Mouse (Mus musculus) testis, postnatal 10 days (tissue): ENCODE data around the gene Brsk1.

Source experiments
- DNase-seq: peaks from one replicate; pipeline ENCODE4 v3.0.0; 2021; ENCODE audit warnings: low spot score

Brsk1 gene

DNA sequence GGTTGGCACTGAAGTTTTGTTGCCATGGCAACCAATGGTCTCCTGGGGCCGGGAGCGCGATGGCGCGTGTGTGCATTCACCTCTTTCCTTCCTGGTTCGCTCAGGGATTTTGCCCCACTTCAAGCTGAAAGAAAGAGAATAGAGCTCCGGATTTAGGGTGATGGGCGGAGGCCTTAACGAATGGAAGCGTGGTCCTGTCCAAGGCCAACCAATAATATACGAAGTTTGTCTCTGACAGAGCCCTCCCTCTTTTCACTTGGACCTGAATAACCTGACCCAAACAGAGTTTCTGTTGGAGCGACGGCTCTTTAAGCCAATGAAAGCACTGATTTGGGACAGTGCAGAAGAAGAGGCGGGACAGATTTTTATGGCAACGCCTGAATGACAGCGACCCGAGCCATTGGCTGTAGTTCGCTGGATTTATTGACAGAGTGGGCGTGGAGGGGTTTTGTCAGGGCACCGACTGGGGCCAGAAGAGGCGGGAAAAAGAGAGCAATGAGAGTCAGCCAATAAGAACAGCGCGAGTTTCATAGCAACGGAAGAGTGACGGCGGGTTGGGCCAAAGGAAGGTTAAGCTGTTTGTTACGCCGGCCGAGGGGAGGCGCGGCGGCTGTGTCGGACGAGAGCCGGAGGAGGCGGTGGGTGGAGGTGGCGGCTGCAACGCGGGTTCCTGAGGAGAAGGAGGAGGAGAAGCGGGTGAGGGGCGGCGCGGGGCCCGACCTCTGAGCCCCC is 49.3 kb downstream of the Brsk1 start, which contains the start of gene Kmt5c:
Gene Kmt5c (plus strand): TSS at position 572 of the 732 bp plus-strand sequence.
- DNase-seq, result peak; percentile 95

DNA sequence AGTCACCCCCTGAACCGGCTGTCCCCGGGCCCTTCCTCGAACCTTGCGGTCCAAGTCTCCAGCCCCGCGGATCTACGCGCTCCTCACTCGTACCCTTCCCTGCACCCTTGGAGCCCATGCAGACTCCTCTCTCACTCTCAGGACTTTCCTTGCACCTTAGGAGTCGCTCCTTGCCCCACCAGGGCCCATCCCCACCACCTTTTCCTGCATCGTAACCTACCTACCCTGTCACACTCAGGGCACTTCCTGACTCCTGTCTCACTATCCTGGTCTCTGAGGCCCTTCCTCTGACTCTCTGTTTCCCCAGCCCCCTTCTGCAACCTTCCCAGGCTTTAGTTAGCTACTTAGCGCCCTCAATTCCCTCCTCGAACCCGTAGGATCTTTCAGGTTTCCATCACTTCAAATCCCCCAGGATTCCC is 49.9 kb downstream of the Brsk1 start:
- no peak for DNase-seq

DNA sequence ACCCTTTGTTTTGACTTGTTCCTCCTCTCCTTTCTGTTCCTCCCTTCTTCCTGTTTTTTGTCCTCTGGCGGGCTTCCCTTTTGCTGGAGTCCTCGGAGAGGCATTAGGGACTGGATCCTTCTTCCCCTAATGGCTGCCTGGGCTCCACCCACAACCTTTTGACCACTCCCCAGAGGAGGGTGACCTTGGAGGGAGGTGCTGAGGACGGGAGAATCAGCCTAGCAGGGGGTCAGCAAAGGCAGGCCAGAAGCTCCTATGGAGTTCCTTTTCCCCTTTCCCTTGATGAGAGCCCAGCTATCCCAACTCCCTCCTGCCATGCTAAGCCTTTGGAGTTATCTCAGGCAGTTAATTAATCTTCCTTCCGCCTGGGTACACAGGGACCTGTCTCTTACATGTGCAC is 50.7 kb downstream of the Brsk1 start:
- peak; percentile 74 for DNase-seq

DNA sequence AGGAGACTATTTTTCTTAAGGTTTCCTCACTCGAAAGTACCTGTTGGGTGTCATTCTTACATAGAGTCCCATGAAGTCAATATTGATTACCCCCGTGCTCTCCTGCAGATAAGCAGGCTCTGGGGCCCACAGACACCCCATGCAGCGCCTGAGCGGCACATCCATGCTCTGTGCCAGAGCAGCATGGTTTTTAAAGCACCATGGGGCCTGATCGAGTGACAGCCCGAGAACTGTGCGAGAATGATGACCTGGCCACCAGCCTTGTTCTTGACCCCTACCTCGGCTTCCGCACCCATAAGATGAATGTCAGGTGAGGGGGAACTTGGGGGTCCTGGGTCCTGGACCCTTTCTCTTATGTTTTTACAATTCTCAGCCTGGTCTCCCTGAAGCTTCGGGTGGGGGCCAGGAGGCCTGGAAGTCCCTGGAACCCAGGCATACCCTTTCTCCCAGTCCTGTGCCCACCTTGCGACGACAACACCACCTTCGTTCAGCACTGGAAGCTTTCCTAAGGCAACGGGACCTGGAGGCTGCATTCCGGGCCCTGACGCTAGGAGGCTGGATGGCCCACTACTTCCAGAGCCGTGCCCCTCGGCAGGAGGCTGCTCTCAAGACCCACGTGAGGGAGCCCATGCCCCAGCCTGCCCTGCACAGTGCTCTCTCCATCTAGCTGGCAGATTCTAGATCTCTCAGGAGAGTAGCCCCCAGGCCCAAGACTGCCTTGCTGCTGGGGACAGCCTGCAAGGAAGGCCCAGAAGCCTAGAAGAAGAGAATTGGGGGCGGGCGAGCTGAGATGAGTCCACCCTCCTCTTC is 51.5 kb downstream of the Brsk1 start:
- no peak for DNase-seq

DNA sequence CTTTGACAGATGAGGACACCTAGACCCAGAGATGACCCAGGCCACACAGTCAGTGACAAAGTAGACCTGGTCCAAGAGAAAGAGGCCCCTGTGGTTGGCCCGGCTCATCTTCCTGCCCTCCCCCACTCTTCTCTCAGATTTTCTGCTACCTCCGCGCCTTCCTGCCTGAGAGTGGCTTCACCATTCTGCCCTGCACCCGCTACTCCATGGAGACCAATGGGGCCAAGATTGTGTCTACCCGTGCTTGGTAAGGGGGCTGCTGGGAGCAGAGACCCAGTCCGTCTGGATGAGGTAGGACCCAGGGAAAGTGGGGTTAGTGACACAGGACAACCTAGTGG is 52.0 kb downstream of the Brsk1 start:
- DNase-seq, result no peak

DNA sequence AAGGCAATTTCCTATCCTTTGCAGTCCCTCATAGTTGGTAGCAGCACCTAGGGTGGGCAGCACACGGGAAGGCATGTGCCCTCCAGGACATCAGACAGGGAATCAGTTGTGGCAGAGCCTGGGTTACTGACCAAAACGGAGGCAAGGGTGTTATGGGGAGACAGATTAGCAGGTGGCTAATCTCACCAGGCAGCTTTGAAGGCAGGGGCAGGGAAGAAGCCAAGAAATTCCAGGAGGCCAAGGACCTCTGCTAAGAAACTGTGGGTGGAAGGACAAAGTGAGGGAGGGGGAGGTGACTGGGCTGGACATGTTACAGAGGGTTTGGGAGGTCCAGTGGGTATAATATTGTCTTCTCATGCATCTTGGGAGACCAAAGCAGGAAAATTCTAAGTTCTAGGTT is 53.0 kb downstream of the Brsk1 start:
- no peak for DNase-seq

DNA sequence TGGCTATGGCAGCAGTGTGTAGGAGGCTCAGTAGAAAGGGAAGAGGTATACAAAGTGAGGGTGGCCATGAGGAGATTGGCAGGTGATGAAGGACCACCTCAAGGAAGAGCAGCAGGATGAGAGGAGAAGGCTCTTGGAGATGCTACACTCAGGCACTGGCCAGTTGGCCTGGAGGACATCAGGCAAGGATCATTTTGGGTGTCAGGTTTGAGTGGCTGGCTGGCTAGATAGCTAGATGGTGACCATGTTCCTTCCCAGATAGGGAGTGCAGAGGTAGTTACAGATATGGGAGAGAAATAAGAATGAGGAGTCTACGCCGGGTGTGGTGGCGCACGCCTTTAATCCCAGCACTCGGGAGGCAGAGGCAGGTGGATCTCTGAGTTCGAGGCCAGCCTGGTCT is 54.5 kb downstream of the Brsk1 start:
- DNase-seq, result no peak

DNA sequence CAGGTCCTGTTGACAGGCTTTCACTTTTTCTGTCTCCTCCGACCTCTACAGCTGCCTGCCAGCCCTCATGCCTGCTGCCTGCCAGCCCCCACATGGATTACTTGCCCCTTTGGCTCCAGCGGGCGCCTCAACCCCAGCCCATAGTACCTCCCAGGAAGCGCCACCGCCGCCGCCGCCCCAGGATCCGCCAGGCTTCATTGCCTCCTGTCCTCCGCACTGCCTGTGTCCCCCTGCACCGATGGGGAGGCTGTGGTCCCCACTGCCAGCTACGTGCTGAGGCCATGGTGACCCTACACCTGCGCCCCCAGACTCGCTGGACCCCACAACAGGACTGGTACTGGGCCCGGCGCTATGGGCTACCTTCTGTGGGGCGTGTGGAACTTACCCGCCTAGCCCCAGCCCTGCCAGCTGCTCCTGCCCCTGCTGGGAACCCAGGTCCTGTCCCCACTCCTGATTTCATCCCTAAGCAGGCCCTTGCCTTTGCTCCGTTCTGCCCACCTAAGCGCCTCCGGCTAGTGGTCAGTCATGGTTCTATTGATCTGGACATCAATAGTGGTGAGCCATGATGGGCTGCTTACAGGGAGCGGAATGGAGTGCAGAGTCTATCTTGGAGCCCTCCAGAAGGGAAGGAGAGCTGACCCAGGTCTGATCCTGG is 56.0 kb downstream of the Brsk1 start:
- DNase-seq, result no peak

DNA sequence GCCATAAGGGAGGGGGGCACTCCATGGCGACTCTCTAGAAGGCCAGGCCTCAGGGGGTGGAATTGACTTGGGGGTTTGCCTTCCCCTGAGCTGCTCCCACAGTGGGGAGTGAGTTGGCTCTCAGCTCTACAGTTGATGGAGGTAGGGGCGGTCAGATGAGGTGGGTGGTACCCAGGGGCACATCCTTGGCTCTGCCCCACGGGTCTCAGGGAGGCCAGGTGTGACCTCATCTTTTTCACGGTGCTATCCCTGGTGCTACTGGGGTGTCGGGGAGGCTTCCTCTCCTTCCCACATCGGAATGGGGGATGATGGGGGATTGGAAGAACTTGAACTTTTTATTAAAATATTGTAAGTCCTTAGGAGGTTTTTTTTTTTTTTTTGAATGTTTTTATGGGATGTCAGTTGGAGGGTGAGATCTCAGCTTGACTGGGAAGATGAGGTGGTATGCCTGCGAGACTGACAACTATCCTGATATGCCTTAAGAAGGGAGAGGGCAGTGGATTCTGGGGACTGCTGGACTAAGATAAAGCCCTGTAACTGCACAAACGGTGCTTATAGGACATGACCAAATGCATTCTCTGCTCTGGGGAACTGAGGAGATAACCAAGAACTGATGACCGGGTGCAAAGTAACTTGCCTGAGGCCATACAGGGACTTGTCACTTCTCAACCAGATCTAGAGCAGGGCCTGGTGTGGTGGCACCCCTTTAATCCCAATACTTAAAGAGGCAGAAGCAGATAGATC is 56.9 kb downstream of the Brsk1 start:
- DNase-seq, result no peak

DNA sequence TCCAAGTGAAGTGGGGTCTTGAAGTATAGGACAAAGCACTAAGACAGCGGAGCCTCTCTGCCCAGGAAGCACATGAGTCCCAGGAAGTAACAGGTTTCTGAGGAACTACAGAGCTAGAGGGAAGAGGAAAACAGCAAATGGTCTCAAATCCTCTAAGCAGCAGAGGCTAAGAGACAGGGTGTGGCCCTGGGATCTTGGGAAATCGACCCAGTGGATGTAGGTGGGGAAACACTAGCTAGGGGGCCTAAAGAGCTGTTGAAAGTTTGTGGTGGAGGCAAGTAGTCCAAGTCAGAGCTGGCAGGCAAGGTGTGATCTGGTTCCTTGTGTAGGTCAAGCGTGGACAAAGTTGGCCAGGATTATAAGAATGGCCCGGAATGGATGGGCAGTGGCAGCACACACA is 57.9 kb downstream of the Brsk1 start:
- no peak for DNase-seq

DNA sequence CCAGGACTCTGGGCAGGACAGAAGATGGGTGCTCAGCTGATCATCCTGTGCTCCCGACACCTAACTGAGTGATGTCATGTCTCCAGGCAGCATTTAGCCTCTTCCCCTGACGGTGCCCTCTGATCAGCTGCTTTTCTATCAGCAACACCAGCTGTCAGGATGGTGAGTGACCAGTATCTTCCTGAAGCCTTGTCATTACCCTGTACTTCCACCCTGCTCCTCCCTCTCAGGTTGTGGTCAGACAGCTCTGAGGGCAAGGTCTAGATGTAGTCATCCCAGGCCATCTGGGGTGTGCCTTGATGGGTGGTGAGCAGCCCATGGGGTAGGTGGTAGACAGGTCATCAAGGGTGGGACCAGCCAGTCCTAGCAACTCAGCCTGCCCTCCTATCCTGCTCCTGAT is 58.8 kb downstream of the Brsk1 start:
- DNase-seq, result no peak

DNA sequence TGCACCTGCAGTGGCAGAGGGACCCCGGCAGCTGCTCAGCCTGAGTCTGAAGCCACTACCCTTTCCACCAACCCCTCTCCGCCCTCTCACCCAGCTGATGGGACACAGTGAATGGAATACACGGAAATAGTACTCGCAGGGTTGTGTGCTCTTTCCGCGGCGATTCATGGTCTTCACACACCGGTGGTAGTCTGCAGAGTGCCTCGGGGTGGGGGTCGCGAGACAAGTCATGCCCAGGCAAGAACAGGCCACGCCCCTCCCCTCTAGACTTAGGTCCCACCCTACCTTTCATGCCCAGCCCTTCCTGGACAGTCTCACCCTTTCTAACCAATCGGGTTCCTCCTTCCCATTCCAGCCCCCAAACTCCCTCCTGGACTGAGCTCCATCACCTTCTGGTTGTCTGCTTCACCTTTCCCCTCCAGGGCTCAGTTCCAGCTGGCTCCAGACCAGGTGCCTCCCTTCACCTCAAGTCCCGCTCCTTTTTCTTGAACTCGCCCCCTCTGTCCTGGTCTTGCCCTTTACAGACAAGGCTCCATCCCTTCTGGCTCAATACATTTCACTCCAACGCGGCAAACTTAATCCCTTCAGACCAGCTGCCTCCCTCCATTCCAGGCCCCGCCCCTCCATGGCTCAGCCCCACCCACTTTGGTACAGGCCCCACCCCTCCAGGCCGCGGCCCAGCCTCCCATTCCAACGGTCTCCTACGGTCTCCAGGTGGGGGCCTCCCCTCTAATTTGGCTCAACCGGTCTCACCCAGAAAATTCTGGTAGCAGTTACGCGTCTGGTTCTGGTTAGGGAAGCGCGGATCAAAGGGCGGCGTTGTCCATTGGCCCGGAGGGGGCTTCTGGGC is 61.8 kb downstream of the Brsk1 start:
- DNase-seq, result peak; percentile 86

DNA sequence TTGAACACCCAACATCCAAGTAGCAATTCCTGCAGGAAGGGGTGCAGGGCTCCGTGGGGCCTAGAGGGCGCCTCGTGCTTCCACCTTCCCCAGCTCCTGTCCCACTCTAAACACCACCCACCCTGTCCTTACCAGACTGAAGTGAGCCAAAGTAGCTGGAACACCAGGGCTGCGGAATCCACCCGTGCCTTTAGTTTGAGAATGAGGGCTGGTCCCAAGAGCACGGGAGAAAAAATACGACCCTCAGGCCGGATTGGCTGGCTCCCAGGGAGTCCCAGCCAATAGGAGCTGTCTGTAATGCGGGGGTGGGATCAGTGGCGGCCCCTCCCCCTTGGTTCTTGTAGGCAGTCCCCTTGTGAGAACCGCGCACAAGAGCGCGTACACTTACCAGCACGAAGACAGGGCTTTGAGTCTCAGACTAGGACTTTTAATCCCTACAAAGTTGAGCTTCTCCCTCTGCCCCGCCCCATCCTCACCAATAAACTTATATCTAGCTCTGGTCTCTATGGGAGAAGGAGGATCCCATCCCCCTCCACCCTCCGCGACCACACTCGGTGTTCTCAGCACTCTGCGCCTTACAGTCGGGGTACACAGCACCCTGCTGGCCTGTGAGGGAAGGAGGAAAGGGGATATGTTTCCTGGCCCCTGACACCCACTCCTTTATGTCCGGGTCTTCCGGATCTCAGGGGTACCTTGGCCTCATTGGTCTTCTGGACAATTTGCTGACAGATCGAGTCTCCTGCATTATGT is 62.6 kb downstream of the Brsk1 start, which contains the start of gene Cox6b2:
Gene Cox6b2 (minus strand): TSS at position 274 of the 750 bp plus-strand sequence.
- DNase-seq, result peak; percentile 94

DNA sequence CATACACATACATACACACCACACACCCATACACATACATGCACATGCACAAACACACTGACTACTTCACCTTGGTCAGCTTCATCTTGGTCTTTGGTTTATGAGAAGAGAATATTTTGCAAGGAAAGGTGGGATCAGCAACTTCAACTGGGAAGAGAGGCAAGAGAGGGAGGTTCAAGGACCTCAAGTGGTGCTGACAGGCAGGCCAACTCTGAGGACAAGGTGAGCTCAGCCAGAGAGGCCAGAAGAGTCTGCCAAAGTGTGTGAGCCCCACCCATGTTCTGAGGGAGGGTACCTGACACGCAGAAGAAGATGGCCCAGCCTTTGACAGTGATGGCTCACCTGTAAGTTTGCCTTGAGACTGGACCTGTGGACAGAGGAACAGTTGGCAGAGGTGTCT is 69.3 kb downstream of the Brsk1 start:
- DNase-seq, result no peak

DNA sequence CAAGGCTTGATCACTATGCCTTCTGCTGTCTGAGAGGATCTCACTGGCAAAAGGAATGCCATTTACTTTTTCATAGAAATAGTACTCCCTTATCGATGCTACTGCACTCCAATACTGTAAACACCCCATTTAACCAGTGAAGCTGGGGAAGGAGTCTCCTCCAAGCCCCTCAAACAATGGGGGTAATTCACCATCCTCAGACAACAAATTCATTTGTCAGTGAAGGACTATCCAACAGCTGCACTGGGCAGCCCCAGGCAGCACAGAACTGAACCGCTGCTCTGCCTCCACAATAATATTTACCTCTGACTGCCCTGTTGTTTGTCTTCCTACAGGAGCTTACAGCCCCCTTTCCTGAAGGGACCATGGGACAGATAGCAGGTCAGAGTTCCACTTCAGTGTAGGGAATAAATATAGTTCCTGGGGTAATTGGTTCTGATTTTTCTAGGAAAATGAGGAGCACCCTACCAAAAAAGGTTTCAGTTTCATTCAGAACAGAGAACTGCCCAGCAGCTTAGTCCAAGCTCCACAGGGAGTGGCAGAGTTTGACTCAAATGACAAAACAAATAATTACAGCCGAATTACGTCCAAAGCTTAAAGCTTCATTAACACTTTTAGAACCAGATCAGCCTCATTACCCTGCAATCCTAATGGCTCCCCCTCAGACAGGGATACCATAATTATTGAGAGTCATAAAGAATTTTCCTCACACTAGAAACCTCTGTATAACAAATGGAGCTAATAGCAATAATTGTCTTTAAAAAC is 74.7 kb downstream of the Brsk1 start:
- no peak for DNase-seq
